Mouse (Mus musculus): ENCODE measurements at regions not wholly inside any gene's neighbourhood (a gene's known extent, or its start where the extent isn't known, plus 50 kb on each side); places are given as distances from the start of the nearest gene placed in this dataset.
"Not testable (repeated sequence)": the region's sequence is repeated elsewhere in the genome, so short reads cannot be mapped to it uniquely, and the experiment has no call there.

DNA sequence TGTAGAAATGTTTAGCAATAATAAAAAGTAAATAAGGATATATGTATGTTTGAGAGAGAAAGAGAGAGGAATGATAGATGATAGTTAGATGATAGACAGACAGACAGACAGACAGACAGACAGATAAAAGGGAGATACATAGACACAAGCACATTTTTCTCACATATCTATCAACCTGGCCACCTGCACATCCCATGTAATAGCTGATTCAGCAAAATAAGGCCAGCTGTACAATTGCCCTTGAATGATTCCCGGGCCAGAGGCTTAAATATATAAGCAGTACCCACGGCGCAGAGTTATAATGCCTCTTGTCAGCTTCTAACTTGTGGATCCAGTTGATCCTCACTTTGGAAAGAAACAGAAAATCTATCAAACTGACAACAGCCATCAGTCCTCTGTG, 178.5 kb downstream of the Tmem114 start:
- no peak for DNase-seq

DNA sequence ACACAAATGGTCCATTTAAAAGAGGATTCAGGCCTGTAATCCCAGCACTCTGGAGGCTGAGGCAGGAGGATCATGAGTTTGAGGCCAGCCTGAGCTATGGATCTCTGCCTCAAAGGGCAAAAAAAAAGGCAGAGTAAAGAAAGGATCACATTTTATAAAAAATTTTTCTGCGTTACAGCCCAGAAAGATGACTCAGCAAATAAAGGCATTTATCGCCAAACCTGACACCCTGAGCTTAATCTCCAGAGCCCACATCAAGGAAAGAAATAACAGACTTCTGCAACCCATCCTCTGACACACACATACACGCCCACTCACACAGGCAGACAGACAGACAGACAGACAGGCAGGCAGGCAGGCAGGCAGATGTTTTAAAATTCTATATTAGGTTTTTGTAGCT, 179.3 kb downstream of the Tmem114 start:
- no peak for DNase-seq

DNA sequence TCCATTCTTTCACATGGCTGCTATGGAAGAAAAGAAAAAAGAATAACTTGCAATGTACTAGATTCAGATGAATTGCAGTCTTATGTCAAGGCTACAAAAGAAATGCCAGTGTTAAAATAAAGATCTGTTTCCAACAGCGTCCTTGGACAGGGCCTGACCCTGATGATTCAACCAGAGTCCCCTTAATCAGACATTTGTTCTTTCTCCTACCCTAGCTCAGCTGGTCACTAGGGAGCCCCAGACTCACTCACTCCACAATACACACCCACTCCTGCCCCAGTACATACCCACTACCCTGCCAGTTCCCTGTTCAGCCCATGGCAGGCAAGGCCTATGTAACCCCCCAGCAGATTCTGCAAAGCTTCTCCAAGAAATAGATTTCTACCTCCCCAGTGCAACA, 190.6 kb downstream of the Tmem114 start:
- DNase-seq, result no peak

DNA sequence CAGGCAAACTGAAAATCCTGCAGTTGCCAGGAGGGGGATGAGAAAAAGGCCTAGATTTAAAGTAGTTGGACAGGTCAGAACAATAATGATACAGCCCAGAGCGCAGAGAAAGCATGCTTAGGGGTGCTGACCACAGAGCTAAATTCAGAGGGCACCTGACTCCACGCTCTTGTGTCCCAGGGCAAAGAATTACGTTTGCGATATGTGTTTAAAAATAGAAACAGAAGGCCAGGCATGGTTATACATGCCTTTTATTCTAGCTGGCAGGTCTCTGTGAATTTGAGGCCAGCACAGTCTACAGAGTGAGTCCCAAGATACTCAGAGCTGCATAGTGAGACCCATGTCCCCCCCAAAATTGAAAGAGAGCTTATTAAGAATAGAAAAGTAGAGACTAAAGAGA, 192.9 kb downstream of the Tmem114 start:
- DNase-seq, result no peak

DNA sequence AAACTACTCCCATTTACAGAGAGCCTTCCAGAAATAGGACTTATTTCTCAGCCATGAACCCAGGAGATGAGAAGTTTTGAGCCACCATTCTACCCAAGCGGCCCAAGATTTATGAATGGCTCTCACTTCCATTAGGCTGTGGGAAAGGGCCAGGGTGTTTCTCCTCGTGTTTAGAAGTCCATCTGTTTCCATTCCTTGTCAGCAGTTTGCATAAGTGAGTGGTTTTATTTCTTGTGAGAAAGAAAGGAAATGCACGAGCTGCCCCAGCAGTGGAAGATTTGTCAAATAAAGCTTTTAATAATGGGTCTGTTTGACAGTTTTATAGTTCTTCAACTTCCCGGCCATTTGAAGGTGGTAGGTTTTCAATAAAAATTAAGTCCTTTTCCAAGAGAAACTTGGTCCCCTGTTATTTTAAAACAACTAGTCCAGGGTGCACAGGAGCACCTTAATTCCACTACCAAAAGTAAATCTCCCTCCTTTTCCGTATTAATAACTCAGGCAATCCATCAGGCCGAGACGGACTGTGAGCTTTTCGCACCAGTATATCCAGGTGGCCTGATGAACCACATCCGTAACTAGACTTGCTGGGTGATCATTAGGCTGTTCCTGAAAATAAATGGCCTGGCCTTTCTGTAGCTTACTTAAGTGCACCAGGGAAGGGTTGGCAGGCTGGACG, 201.2 kb downstream of the Tmem114 start:
- no peak for DNase-seq

DNA sequence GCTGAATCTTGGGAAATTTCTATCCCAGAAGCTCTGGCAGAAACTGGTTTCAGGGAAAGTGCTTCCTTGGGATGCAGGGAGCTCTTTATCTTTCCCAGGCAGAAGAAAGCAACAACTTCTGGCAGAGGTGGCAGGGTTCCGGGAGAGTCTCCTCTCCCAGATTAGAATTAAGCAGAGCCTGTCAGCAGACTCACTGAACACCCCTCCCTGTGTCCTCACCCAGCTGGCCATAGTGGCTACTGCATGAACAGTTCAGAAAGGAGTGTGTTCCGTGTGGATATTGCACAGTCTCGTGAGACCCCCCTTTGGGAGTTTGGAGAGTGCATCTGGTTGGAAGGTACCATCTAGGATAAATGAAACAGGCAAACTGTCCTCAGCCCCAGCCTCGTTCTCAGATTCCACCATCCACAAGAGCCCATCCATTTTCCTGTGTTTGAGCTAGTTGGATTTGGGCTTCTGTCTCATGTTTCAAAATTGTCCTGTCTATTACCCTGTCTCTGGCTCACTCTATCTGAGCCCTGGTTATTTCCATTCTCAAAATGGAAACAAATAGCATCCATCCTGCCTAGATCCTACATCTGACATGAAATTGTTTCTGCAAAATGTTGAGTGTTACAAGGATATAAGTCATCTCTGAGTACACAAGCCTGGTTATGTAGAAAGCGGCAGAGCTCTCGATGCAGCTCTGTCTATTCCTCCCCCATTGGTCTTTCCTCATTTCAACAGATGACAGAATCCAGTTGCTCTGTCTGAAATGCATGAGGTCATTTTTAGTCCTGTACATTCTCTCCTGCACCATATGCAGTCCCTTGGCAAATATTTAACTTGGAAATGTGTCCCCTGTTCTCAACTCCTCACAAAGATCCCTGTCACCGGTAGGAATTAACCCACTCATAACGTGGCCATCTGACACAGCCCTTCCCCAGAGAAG, 216.4 kb downstream of the Tmem114 start:
- DNase-seq, result no peak

DNA sequence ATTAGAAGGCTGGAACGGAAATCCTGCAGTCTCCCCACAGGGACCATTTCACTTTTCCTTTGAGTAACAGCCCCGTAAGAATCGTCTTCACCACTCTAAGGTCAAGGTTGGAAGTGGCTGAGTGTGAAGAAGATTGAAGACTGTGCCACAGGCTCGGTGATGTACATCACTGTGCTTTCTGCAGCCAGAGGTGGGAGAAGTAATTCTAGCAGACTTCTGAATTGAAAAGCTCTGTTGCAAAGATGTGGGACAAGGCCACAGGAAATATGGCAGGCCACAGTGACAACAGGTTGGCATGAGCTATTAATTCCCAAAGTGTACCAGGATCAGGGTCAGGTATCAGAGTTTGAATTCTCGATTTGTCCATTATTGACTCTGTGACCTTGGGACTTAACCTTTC, 219.9 kb downstream of the Tmem114 start:
- no peak for DNase-seq

DNA sequence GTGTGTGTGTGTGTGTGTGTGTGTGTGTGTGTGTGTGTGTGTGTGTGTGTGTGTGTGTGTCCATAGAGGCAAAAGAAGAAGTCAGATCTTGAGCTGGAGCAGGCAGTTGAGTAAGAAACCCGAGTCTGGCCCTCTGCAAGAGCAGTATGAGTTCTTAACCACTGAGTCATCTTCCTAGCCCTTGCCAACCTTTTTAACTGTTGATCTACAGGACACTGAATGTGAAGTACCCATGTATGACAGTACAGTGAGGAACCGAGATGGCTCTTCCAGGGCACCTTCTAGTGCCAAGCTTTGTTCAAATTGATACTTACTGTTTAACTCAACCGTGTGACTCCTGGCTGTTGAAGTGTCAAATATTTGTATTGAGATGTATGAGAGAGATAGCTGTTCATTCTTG, 223.6 kb downstream of the Tmem114 start:
- no peak for DNase-seq

DNA sequence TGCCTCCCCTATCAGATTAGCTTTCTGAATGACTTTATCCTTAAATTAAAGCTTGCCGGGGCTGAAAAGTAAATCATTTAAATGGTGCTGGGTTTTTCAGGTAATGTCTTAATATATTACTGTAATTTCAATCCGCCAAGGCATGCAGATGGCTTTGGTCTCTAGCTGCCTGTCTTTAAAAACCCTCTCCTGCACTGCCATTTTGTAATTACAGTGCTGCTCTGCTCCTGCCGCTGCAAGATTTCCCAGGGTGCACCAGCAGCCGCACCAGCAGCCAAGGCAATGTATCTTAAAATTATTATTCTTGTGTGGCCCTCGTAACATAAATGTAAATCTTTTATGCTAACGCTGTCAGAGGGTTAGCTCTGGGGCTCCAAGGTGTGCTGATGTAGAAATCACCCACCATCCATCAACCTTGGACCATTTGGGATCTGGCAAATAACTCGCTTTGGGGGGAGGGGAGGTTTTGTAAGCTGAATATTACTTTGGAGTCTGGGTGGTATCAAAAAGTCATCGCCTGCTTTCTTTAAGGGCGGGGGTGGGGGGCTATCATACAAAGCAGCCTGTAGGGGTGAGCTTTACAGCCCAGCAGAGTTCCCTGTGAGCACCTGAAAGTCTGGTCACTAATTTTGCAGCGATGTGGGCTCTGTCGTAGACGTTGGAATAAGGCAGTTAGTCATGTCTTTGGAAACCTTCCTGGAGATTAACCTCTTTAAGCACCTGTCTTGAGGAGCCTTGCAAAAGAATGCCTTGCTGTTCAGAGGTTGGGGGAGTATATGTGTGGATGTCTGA, 226.0 kb downstream of the Tmem114 start:
- DNase-seq, result no peak

DNA sequence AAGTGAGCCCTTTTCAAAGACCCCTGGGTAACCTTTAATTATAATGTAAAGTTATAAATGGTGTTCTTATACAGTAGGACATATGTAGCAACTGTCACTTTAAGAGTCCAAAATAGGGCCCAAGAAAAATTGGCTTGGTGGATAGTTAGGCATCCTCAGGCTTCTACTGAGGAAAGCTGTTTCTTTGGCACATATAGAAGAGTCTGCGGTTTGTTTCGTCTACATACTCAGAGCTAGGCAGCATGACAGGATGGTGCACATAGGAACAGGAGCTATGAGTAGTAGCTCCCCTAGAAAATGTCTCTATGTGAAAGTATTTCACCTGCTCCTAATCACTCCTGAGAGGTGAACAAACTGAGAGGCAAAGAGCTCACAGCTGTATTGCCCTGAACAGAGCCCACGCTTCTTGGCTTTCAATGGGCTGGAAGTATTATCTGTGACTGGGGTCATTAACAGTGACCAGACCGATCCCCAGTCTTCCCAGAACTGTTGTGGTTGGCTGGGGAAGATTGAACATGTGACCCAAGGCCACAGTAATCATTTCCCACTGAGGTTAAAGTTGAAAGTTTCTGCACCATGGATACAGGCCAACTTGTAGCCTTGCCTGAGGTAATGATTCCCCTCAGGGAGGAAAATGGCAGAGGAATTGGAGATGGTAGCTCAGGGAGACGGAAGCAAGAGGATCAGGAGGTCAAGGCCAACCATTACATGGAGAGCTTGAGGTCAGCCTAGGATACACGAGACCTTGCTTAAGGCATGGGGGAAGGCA, 235.3 kb downstream of the Tmem114 start:
- DNase-seq, result no peak

DNA sequence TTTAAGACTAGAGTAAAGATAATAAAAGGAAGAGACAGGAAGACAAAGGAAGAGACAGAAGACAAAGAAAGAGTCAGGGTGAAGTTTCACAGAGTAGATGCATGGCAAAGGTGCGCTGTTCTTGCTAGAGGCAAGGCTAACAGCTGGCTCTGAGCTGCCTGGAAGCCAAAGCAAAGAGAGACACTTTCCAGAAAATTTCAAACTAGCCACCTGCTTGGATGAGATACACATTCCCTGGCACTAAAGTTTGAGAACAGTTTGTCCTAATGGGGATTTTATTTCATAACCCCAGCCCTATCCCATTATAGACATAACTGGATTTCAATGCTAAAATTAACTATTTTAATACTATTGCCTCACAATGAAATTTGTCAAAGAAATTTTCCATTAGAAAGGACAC, 235.9 kb downstream of the Tmem114 start:
- no peak for DNase-seq

DNA sequence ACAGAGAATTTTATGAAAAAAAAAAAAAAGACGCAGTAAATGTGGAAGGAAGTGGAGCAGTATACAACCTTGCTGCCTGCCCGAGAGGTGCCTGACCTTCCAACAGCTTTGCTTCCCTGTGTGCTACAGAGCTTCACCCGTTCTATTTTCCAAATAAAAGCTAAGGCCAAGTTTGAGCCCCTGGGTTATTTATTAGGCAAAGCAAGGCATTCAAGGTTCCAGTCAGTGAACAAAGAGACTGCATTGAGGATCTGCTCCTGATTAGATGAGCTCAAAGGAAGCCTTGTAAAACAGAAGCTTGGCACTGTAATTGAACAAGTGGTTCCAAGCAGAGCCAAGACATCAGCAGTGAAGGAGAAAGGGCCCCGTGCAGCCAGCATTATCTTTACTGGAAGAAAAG, 236.4 kb downstream of the Tmem114 start:
- DNase-seq, result no peak

DNA sequence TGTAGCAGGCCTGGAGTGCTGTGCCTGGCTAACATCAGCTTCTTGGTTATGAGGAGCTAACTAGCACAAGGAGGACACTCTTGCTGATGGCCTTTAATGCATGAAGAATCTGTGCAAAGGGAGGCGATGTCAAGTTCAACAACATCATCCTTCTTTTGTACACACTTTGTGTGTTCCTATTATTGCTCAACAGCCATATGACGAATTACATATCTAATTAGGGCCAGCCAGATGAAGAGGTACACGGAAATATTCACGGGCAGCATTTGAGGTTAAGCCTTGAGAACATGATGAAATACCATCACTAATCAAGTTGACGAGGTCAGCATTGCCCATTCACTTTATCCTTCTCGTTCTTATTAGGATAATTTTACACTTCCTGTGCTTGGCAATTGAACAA, 240.2 kb downstream of the Tmem114 start:
- DNase-seq, result no peak

DNA sequence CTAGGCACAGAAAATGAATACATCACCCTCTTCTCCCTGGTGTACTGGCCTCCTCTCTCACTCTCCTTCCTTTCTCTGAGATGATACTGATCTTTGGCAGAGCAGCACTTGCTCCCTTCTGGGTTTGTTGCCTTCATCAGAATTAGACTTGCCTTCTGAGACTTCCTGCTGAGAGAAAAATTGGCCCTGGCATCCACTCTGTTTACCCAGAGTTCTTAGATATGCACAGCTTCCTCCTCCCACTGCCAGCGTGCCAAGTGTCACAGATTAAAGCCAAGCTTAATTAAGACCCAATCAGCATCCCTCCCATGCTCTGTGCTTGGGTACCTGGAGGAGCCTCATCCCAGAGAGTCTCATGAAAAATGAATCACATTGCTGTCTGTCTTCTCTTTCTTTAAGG, 246.0 kb downstream of the Tmem114 start:
- DNase-seq, result peak; percentile 63

DNA sequence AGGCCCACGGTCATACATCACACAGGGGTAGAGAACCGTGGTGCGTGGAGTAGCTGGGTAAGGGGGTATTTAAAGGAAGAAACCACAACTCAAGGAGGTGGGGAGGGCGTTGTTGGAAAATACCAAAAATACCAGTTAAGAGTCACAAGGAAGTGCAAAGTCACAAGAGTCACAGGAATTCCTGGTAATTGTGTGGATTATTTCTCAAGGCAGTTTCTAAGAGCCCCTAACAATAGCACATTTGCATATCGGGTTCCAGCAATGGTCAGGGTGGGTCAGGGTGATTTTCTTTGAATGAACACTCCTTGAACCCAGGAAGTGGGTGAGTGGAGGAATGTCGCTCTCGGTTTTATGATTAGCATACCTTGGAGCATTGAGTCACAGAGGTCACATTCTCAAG, 247.7 kb downstream of the Tmem114 start:
- DNase-seq, result not testable (repeated sequence)

DNA sequence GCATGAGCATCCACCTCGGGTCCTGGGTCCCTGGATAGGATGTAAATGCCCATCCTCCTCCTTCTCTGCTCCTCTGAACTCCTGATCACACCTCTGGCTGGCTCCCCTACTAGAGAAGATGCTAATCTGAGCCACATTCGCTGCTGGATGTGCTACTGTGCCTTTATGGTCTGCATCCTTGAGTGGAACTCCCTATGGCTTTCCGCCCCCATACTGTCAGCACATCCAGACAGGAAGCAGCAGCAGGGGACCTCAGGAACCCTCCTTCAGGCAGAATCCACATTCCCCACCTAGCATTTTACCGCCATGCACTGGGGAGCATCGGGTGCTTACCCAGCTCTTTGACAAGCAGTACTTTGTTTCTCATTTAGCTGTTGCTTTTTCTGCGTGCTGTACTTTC, 248.8 kb downstream of the Tmem114 start:
- DNase-seq, result no peak

All from cerebellum, adult 9-10 months (tissue).